Mouse (Mus musculus) B cell, adult 67 days (primary cell): ENCODE measurements around the gene Naip5. TPM values are rescaled to one million over a fixed set of nuclear protein-coding genes. Genes with fewer than 3 reads are reported as not detected.

Source experiments
- total RNA-seq, 2 experiments: library from RNA; stranded (reverse); gene quantifications; 4 replicates each; pipeline ENCODE4 v1.2.4; 2023

Naip5 gene
- total RNA-seq = 1 to 10 TPM; 5.1 to 6.5 TPM

DNA sequence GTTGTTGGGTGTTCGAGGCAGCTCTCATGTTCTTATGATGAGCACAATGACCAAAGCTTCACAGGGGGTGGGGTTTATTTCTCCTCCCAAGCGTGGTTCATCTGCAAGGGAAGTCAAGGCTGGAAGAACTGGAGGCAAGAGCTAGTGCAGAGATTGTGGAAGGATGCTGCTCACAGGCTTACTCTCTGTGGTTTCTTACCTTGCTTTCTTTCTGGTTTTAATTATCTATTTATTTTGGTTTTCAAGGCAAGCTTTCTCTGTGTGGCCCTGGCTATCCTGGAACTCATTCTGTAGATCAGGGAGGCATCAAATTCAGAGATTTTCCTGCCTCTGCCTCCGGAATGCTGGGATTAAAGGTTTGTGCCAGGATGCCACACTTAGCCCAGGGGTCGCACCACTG lies at the start of gene Naip5:
Gene Naip5, minus strand, starts transcription at position 101 of the 400 bp plus-strand sequence.

DNA sequence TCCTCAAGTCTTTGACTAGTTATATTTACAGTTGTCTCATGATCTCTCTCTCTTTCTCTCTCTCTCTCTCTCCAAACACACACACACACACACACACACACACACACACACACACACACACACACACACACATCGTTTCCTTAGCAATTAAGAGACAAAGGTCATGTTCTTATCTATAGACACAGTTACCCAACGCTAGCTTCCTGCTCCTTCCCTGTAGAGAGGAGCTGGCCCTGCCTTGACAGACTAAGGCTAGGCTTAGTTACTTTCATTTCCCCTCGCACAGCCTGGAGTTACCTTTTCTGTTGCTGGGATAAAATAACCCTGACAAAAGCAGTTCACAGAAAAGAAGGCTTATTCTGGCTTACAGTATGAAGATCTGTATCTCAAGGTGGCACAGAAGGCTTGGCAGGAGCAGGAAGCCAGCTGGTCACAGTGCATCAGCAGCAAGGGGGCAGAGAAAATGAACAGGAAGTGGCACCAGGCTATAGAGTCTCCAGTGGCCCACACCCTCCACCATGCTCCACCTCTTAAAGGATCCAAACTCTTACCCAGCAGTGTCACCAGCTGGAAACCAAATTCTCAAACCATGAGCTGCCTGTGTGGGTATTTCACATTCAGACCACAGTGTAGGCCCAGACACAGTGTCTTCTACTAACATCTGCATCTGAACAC lies 44.3 kb downstream of the Naip5 start, which contains the start of gene Naip2:
Gene Naip2, minus strand, starts transcription at position 434 of the 675 bp plus-strand sequence.

Other genes with a start within 250 kb of the Naip5 start
- 10 to 100 TPM; 15.3 to 21.3 TPM for gene Mccc2, start 230.7 kb downstream of the Naip5 start, total RNA-seq
- 10 to 100 TPM; 93.8 to 94.1 TPM for gene Bdp1, start 142.3 kb downstream of the Naip5 start, total RNA-seq
- gene Serf1, start 138.3 kb downstream of the Naip5 start, total RNA-seq = 1 to 10 TPM; 1.7 to 5.3 TPM
- gene Smn1, start 121.5 kb downstream of the Naip5 start, total RNA-seq = 10 to 100 TPM; 72.5 to 86.6 TPM
- 1 to 10 TPM; 3.4 to 4.4 TPM for gene Naip2, start 44.2 kb downstream of the Naip5 start, total RNA-seq
- gene Naip6, start 71.4 kb upstream of the Naip5 start, total RNA-seq = 1 to 10 TPM; 2.7 to 3.8 TPM
- gene Naip1, start 206.5 kb upstream of the Naip5 start, total RNA-seq = not detected
- 10 to 100 TPM; 62.5 to 68.3 TPM for gene Gtf2h2, start 246.3 kb upstream of the Naip5 start, total RNA-seq